Mouse (Mus musculus) heart, postnatal 14 days (tissue): ENCODE measurements around the gene Cd300lg. TPM values are rescaled to one million over a fixed set of nuclear protein-coding genes. Genes with fewer than 3 reads are reported as not detected.

Experiments
- DNase-seq, 2 experiments: peaks; one replicate each; pipeline ENCODE4 v3.0.0; 2021 to 2022
- intact Hi-C: fragments of 180-260 bp; cut with DNase I; formaldehyde crosslinking; loops from one replicate; pipeline ENCODE4 v1.15.1; 2025
- long read RNA-seq, 2 experiments: library from polyadenylated mRNA; stranded (forward); transcript quantifications; one replicate each; pipeline ENCODE4 v2.0.0; 2021
- total RNA-seq, 2 experiments: library from RNA; stranded (reverse); gene quantifications; 2 replicates each; pipeline ENCODE4 v1.2.3; 2021

Gene Cd300lg
- total RNA-seq = 10 to 100 TPM; 61.8 to 69.1 TPM
- long read RNA-seq, experiment 1, transcript Cd300lg-201 (7 exons, 2,353 nt) = major isoform, 22 of 50 reads
- long read RNA-seq, experiment 1, transcript Cd300lg-202 (7 exons, 2,605 nt) = minor isoform, 9 of 50 reads
- long read RNA-seq, experiment 1, partial matches to known transcripts = 6 of 50 reads
- long read RNA-seq, experiment 1, other reads (novel, unspliced or antisense) = 9 of 50 reads
- long read RNA-seq, experiment 2, transcript Cd300lg-201 (7 exons, 2,353 nt) = major isoform, 14 of 35 reads
- long read RNA-seq, experiment 2, partial matches to known transcripts = 6 of 35 reads
- long read RNA-seq, experiment 2, other reads (novel, unspliced or antisense) = 8 of 35 reads

- DNase-seq = peak; percentile 34 to 52
- intact Hi-C loops = no loop called here
Measured at GRCm38 (mm10) chr11:102041350-102041949, at the start of gene Cd300lg. Cd300lg (plus strand) TSS chr11:102041509.

GRCm38 (mm10) chr11:101991813-101992212 lies 49.5 kb upstream of the Cd300lg start:
- intact Hi-C loops = no loop called here
- DNase-seq = no peak

- intact Hi-C loops = no loop called here
- no peak for DNase-seq
Measured at GRCm38 (mm10) chr11:101992411-101992810, 48.9 kb upstream of the Cd300lg start.

DNA sequence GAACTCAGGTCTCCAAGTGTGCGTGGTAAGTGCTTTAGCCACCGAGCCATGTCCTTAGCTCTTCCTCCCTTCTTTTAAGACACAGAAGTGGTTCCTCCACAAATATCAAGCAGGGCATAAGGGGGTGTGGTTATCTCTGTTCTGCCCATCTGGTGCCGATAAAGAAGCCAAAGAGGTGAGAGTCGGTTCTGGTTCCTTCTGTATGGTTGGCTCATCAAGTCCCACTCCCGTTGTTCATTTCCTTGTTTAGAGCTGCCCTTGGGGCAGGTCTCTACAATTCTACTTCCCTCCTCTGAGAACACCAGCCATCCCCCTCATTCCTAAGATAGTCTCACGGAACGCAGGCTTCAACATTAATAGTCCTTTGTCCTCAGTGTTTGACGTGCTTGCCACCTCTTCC lies 47.2 kb upstream of the Cd300lg start:
- intact Hi-C loops = no loop called here
- DNase-seq = no peak

- no peak for DNase-seq
- intact Hi-C loops = no loop called here
Measured at GRCm38 (mm10) chr11:101995938-101996337, 45.4 kb upstream of the Cd300lg start.

DNA sequence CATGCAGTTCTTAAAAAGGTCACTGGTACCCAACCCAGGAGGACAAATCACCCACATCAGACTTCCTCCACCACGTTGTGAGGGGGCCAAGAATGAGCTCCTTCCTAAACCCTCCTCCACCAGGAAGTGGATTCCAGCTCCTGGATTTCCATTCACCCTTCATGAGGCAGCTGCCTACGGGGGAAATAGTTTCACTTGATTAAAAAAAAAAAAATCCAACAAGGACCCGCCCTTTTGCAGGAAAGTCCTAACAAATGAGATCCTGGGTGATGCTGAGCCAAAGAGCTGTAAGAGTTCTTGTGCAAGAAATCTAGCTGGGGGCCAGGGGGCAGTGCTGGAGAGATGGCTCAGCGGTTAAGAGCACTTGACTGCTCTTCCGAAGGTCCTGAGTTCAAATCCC lies 43.1 kb upstream of the Cd300lg start:
- DNase-seq = peak; percentile 27 to 50
- intact Hi-C loops = no loop called here

GRCm38 (mm10) chr11:101999466-101999865 lies 41.8 kb upstream of the Cd300lg start:
- intact Hi-C loops = no loop called here

DNA sequence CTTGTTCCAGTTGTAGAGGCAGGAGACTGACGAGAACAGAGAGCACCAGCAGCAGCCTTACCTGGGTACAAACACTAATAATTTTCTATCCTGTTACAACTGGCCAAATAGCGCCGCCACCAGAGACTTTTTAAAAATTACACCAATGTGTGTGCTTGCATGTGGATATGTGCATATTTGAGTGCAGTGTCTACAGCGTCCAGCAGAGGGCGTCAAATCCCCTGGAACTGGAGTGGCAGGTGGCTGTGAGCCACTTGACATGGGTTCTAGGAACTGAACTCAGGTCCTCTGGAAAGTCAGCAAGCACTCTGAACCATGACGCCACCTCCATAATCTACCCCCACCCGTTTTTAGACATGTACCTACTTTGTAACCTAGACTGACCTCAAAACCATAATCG lies 37.1 kb upstream of the Cd300lg start:
- intact Hi-C loops = no loop called here
- no peak for DNase-seq

More at GRCm38 (mm10) chr11:101999466-101999865, 41.8 kb upstream of the Cd300lg start:
- DNase-seq = no peak

DNA sequence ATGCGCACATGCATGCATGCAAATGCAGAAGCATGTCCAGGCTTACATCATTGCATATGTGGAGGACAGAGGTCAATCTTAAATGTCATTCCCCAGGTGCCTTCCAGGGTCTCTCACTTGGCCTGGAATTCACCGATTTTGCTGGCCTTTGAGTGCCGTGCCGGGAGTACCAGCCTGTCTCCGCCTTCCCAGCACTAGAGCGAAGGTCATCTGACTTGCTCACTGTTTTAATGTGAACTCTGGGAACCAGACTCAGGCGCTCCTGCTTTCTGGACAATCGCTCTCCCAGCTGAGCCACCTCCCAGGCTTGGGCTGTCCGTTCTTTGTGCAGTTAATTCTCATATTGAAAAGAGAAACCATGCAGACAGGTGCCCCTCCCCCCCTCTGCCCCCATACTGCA lies 35.0 kb upstream of the Cd300lg start:
- intact Hi-C loops = no loop called here
- no peak for DNase-seq

DNA sequence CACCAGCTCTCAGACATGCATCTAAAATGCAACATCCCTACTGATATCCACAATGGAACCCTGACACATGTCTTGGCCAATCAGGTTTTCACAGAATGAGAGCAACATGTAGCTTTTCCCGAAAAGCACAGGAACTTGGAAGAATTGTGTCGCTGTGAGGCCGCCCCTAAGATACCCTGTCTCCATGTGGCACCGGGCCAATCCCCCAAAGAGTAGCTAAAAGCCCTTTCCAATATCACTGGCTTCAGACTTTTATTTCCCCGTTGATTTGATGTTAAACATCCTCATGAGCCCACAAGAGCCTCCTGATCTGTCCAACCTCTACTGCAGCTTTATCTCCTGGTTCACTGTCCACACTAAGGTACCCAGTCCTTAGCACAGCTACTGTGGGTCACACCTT lies 34.6 kb upstream of the Cd300lg start:
- intact Hi-C loops = no loop called here
- DNase-seq = no peak

- intact Hi-C loops = loop anchor here (2.0 kb wide), 1 partner anchor 22 kb away; the partner anchor contains the start of gene Dusp3
- DNase-seq = no peak
Measured at GRCm38 (mm10) chr11:102008372-102008771, 32.9 kb upstream of the Cd300lg start.

GRCm38 (mm10) chr11:102008954-102009637 lies 32.2 kb upstream of the Cd300lg start:
- intact Hi-C loops = loop anchor here (2.0 kb wide), 1 partner anchor 22 kb away; the partner anchor contains the start of gene Dusp3
- no peak for DNase-seq

DNA sequence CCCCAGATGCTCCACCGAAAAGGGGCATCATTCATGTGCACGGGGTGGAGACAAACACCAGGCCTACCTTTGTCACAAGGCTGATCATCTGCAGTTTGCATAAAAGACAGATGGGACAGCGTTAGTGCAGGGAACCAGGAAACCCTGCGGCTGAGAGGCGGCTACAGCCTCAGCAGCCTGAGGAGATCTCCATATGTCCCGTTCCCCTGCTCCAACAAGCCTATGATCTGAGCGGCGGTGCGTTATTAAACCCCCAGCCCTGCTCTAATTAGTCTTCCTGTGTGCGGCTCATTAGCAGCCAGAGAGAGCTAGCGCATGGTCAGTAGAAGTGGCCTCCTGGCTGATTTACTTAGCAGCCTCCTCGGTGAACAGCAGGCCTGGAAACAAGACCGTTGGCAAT lies 31.2 kb upstream of the Cd300lg start:
- intact Hi-C loops = loop anchor here (2.0 kb wide), 1 partner anchor 17 kb away; no protein-coding TSS in a partner anchor
- DNase-seq = no peak

DNA sequence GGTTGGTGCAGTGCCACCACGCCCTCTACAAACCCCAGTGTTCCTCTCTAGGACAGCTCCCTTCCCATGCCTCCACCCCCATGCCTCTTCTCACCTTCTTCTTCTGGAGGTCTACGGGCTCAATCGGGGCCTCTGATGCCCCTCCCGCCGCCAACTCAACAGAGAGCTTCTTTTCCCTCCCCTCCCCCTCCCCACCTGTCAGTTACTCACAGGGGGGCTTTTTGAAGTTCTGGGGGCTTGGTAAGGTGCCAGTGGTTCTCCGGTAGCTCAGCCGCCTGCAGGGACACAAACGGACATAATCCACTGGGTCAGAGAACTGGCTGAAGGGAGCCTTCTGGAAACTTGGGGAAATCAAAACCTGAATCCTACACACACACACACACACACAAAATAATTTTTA lies 29.8 kb upstream of the Cd300lg start:
- intact Hi-C loops = loop anchor here (2.0 kb wide), 1 partner anchor 15 kb away; no protein-coding TSS in a partner anchor
- no peak for DNase-seq

DNA sequence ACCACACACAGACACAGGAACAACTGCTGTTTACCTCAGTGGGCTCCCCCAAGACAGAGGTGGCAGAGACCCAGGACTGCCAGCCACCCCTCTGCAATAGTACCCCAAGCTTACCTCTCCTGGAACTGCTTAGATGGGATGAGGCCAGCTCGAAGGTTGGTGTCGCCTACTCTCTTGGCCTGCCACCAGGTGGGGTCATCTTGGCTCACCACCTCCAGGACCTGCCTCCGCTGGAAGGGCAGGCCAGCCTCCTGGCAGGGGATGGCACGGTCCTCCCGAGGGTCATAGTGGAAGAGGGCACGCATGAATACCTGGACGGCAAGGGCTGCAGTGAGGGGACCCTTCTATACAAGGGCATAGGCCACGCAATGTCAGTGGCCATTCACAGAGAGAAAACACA lies 28.1 kb upstream of the Cd300lg start:
- intact Hi-C loops = no loop called here
- DNase-seq = no peak

- intact Hi-C loops = no loop called here
- DNase-seq = no peak
Measured at GRCm38 (mm10) chr11:102015472-102015871, 25.8 kb upstream of the Cd300lg start.

- DNase-seq = peak; percentile 31 to 62
- intact Hi-C loops = no loop called here
Measured at GRCm38 (mm10) chr11:102016136-102016535, 25.2 kb upstream of the Cd300lg start.

DNA sequence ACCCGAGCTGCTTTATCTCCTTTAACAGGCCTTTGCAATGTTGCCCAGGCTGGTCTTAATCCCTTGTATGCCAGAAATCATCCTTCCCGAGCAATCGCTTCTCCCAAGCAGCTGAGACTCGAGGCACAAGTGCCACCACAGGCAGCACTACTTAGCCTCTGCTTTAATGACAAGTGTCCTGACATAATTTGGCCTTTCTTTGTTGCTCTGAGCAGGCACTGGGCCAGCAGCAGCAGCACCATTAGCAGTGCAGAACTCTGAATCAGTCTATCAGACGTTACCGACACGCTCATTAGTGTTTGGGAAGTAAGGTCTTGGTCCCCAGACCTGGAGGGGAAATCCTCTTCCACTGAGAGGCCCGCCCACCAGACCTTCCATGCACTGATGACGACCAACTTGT lies 21.6 kb upstream of the Cd300lg start:
- intact Hi-C loops = no loop called here
- no peak for DNase-seq

DNA sequence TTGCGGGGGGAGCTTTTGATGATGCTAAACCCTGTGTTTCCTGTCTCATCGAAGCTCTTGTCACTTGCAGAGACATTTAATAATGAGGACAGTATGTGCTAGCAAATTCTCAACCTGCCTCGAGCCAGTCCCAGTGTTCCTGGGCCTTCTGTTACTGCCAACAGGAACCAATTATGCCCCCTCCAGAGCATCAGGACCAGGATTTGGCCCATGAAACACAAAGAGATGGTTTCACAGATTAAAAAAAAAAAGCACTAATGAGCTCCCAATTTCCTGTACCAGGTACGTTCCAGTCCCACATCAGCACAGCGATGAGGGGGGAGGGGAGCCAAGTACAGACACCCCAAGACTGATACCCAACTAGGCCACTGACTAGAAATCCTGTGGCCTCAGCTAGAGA lies 20.1 kb upstream of the Cd300lg start:
- no peak for DNase-seq
- intact Hi-C loops = no loop called here

GRCm38 (mm10) chr11:102023406-102023805 lies 17.9 kb upstream of the Cd300lg start:
- DNase-seq = no peak
- intact Hi-C loops = no loop called here

DNA sequence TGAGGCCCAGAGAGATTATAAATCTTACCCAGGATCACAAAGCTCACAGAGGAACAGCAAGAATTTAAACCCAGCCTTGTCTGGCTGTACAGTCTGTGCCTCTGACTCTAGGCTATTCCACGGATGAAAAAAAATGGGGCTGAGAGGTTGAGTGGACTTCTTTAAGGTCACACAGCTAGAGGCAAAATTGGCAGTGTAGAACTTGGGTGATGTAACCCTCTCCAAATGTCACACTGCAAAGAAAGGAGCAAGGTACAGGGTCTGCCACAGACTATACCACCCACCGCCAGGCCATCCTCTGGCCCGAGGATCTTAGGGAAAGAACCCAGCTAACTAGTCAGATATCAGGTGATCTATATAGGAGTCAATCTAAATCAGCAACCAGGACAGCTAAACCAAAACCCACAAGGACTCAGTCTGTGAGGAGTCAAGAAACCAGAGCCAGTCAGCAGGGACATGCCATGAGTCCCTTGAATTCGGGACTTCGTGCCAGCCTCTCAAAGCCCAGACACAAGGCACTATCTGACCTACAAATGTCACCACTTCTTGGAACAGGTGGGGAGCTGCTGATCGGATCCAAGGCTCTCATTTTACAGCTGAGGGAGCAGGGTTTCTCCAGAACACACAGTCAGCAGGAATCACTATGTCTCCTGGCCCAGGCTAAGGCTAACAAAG lies 17.1 kb upstream of the Cd300lg start:
- intact Hi-C loops = no loop called here

More for the DNA sequence above, 17.1 kb upstream of the Cd300lg start:
- no peak for DNase-seq
